Mouse (Mus musculus) ES-Bruce4 (cell line): ENCODE data around the gene Daam1.

Experiments used
- CTCF ChIP-seq: IDR thresholded peaks from one replicate; pipeline ENCODE4 v1.8.1; 2011; ENCODE audit warnings: low read depth, low read length
- EP300 ChIP-seq: IDR thresholded peaks from 2 replicates; pipeline ENCODE4 v1.6.1; 2011; ENCODE audit warnings: low read depth, low read length; ENCODE audit not compliant: insufficient read depth
- POLR2A ChIP-seq: IDR thresholded peaks from one replicate; pipeline ENCODE4 v1.8.1; 2011; ENCODE audit warnings: low read length; ENCODE audit not compliant: insufficient read depth

DNA sequence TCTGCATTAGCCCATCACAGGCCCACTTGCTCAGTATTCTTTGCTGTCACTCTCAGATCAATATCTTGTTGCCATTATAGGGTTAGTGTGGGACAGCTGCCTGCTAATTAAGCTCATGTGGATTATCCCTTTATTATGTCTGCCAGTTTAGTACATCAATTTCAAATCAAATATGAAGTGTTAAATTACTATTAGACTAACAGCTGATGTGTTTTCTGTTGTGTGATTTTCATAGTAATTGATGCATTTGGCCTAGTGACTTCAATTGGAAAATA lies 25.5 kb downstream of the Daam1 start:
- no peak for TF ChIP-seq POLR2A
- no peak for TF ChIP-seq CTCF
- TF ChIP-seq EP300: no peak
